Mouse (Mus musculus) MEL (cell line): ENCODE results near the gene Gpc5.

Source experiments
- CHD2 ChIP-seq: IDR thresholded peaks from 2 replicates; pipeline ENCODE4 v1.6.1; 2011; ENCODE audit warnings: low read length, improper control_type of control experiment
- POLR2A ChIP-seq, 2 experiments: IDR thresholded peaks; 2 replicates each; pipeline ENCODE4 v1.6.1; 2011 to 2012; ENCODE audit warnings: low read length in 2 of 2, mild to moderate bottlenecking in 2 of 2, control low read depth in 1 of 2, improper control_type of control experiment in 1 of 2, low read depth in 1 of 2, moderate library complexity in 1 of 2; ENCODE audit not compliant: control insufficient read depth in 1 of 2, insufficient read depth in 1 of 2, poor library complexity in 1 of 2
- TCF12 ChIP-seq: IDR thresholded peaks from 2 replicates; pipeline ENCODE4 v1.6.1; 2014; ENCODE audit warnings: low read depth, mild to moderate bottlenecking, inconsistent platforms, low read length, improper control_type of control experiment, moderate library complexity

GRCm38 (mm10) chr14:115118626-115119025, 26.6 kb downstream of the Gpc5 start:
- TF ChIP-seq POLR2A (IDR thresholded peaks at IDR 0.05; ENCODE audit: control insufficient read depth in 1 of 2, insufficient read depth in 1 of 2, low read depth in 1 of 2, low read length in 2 of 2, poor library complexity in 1 of 2): no peak
- TF ChIP-seq TCF12: no peak
- no peak for TF ChIP-seq CHD2
